Mouse (Mus musculus): ENCODE data around the gene Aatk. TPM values are rescaled to one million over a fixed set of nuclear protein-coding genes. Genes with fewer than 3 reads are reported as not detected.

Gene Aatk
- polyA plus RNA-seq, 1 experiment, result 182 TPM

DNA sequence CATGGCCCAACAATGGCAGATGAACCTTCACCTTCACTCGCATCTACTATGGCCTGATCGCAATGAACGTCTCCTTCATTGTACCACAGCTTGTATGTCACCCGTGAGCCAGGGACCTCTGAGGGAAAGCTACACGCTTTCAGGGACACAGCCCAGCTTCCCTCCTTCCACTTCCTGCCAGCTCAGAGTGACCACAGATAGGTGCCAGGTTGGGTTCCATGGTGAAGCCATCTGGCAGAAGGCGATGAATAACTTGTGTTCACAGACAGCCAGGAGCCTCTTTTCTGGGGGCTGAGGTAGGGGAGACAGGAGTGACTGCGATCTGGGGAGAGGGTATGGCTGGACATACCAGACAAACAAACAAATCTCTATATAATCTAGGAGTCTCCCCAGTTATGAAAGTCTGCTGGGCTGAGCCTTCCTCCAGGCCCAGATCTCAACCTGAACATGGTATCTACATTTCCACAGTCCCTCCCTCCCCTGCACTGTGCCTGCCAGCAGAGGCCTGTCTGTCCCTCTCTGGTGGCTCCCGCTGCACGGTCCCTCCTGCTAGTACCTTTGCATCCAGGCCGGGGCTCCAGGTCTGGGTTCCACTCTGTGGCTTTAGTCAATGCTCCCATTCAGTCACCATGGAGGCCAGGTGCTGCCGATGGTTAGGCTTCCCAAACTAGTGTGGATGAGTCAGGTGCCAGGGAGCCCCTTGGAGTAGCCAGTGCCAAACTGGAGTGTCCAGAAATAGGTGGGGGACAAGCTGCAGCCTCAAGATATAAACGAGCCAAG is 9.2 kb upstream of the Aatk start:
- no peak for DNase-seq (ENCODE audit: extremely low spot score in 1 of 2, low spot score in 1 of 2)

DNA sequence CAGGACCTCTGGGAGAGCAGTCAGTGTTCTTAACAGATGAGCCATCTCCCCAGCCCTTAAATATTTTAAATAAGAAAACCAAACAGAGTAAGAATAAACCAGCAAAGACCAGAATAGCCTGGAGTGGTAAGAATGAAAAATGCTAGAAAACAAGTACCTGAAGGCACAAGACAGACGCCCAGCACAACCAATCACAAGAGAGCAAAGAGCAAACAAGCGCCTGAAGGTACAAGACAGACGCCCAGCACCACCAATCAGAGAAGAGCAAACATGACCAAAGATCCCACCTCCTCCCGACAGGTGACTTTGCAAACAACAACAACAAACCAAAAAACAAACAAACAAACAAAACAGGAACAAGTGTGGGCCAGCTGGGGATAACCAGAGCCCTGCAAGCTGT is 6.9 kb upstream of the Aatk start:
- no peak for DNase-seq (ENCODE audit: extremely low spot score in 1 of 2, low spot score in 1 of 2)

DNA sequence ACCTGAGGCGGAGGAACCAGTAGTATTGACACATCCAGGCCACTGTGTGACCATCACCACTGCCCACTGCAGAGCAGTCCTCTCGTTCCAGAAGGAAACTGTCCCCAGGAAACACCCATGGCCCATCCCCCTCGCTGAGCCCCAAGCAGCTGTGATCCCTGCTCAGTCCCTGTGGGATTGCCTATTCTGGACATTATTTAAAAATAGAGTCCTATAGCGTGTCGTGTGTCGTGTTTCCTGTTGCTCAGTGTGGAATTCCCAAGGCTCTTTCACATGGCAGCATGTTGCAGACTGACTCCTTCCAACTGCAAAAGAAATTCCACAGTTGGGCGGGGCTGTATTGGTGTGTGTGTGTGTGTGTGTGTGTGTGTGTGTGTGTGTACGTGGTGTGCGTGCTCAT is 5.3 kb upstream of the Aatk start:
- no peak for DNase-seq (ENCODE audit: extremely low spot score in 1 of 2, low spot score in 1 of 2)

DNA sequence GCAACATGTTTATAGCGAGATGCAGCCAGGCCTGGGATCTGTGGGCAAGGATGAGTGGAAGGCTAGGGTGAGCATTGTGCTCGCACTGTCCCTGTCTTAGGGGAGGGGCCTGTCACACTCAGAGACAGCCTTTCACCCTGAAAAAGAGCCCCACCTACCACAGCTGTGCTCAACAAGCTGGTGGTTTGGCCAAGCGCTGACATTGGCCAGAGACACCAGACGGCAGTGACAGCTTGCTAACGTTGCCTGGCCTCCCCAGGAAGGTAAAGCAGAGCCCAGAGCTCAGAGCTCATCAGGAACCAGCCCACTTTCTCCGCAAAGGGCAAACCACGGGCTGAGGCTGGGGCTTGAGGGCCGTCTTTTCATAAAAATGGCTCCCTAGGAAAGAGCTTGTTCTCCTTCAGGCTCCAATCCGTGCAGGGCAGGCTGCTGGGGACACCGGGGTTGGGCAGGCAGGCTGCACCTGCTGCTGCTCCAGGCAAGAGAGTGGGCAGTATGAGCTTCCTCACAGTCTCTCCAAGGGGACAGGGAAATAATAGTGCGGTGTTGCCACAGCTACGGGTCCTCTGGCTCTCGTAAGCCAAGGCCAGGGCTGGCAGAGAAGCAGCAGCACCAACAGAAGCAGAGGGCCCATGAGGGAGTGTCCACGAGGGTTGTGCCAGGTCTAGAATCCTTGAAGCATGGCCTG is 4.3 kb upstream of the Aatk start:
- DNase-seq (ENCODE audit: extremely low spot score in 1 of 2, low spot score in 1 of 2), result no peak

DNA sequence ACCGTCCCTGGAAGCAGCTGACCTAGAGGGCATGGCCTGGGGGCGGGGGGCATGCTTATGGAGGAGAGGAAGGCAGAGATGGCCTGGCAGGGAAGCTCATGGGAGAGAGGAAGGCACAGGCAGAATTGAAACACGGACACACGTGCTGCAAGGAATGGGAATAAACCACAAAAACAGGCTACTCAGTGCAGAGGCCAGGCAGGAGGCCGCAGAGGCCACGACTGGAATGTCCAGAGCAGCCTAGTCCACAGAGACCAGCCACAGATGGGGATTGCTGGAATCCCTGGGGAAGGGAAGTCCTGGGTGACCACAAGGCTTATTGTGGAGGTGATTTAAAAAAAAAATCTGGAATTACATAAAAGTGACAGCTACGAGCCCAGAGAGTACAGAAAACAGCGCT is 2.1 kb upstream of the Aatk start:
- DNase-seq (ENCODE audit: extremely low spot score in 1 of 2, low spot score in 1 of 2), result no peak

DNA sequence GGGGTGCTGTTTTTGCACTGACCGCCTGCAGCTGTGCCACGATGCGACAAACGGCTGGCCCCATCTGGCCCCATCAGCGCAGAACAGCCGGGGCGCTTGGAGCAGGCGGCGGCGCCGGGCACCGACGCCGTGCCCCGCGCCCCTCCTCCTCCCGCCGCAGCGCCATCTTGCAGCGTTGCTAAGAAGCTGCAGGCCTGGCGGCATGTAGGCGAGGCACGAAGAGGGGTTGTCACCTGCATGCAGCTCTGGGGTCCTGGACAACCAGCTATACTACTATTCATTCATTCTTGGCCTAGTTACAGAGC is 1.2 kb upstream of the Aatk start:
- peak in 1 of 2 experiments; percentile 73 for DNase-seq (ENCODE audit: extremely low spot score in 1 of 2, low spot score in 1 of 2)

DNA sequence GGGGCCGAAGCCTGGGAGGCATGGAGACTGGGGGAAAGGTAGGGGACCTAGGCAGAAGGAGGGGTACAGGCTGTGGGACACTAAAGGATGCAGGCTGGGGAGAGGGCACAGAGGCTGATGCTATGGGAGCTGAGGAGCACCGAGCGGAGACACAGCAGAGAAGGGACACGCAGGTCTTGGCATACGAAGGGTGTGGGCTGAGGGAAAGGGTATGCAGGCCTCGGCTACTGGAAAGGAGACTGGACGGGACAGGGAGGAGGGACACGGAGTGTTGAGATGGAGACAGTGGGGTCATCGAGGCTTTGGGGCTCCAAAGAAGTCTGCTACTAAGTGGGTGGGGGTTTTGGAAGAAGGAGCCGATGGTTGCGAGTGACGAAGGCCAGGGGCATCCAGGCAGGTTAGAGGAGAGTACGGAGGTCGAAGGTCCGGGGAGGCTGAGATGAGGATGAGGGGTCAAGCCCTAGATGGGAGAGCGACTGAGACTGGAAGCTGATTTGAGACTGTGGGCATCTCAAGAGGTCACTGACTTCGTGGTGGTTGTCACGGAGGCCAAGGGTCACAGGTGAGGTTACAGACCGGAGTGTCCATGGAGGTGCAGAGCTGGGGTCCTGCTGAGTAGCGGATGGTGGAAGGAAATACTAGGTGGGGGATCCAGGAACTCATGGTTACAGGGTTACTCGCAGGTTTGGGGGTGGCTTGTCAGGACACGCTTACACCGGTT is 724 bp upstream of the Aatk start:
- DNase-seq (ENCODE audit: extremely low spot score in 1 of 2, low spot score in 1 of 2), result no peak

DNA sequence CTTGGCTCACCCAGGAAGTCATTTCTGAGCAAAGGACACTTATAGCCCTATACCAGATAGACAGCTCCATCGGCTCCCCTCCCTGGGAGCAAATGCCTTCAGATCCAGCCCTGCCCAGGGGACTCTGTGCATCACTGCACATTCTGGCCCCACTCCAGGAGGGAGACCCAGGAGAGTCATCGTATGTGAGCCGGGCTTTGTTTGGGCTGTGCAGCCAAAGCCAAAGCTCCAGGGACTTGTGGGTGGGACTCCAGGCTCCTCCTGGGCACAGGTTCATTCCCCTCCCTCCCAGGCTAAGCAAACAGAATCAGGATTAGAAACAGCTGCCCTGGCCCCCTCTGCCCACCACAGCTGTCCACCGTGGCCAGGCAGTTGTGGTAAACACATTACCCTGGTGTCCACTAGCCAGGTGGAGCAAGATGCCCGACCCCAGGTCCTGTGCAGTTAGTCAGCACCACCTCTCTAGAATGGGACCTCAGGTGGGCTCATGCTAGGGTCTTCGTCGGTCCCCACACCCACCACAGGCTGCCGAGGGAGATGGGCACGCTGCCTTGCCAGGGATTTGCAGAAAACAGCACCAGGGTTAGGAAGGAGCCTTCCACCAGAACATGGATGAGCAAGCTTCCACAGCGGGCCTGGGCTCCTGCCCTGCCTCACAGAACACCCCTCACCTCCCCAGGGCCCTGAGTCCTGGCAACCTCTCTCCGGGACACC is 971 bp downstream of the Aatk start:
- no peak for DNase-seq (ENCODE audit: extremely low spot score in 1 of 2, low spot score in 1 of 2)

DNA sequence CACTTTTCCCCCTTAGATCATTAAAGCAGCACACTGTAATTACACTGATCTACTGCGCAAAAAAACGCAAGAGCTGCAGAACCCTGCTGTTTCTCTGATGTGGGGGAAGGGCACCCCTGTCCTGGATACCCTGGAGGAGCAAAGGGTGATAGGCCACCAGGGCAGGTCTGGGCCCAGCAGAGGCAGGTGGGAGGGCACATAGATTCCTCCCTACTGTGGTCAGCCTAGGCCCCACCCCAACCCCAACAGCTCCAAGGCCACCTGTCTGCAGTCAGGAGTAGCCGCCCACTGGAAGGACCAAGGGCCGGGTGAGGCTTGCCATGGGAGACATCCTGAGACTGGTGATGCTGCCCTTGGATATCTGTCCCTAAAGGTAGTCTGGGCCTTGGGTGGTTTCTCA is 1.6 kb downstream of the Aatk start:
- no peak for DNase-seq (ENCODE audit: extremely low spot score in 1 of 2, low spot score in 1 of 2)

DNA sequence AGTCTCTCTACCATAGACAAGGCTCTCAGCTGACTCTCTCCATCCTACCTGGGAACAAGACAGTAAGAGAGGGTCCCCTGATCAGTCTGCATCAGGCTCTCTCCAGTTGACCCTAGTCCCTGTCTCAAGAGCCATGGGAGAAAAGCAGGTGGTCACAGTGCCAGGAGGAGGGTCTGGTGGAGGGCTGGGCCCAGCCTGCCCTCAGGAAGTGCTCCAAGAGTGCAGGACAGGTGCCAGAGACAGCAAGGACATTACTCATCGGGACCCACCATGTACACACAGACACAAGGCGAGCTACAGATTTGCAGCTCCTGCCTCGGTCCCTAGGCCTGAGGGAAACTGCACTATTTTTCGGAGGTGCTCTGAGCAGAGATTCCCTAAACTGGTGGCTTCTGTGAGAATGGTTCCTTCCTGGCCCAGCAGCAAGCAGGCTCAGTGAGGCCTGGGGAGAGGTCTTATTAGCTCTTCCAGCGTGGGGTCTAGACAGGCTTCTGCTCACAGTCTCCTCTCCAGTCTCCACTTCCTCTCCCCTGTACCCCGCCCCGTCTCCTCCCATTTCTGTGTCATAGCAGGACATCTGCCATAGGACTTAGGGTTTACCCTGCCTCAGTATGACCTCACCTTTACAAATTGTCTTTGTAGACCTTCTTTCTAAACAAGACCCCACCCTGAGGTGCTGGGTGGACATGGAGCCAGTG is 4.7 kb downstream of the Aatk start:
- no peak for DNase-seq (ENCODE audit: extremely low spot score in 1 of 2, low spot score in 1 of 2)

DNA sequence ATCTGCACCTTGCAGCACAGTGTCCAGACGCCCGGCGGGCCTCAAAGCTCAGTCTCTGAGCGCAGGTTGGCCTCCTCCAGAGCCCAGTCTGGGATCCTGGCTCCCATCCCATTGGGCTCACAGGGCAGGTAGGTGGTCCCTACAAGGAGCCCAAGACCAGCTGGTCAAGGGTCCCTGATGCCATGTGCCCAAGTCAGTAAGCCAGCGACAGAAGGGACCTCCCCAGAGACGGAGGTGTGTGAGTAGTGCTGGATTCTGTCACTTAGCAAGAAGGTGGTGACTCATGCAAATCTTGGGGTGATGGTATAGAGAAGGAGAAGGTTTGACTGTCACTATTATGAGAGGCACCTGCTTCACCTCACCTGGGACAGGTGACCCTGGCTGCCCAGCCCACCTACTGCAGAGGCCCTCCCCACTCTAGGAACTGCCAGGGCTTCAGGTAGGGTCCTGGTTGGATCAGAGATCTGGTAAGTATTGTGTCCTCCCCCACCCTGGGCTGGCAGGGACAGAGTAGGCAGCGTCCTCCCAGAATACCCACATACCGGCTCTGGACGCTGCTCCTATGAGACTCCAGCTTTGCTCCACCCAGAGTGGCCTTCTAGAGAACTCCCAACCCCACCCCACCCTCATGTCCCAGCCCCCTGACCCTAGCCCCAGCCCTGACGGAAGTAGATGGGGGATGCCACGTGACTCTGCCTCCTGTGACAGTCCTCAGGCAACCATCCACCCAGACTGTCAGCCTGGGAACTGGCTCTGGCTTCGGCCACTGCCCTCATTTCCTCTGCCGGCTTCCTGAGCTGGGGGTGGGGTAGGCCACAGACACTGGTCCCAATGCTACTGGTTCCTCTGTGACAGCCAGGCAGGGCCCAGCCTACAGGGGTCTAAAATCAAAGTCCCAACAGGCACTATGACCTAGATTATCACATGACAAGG is 5.5 kb downstream of the Aatk start:
- peak in 1 of 2 experiments; percentile 62 for DNase-seq (ENCODE audit: extremely low spot score in 1 of 2, low spot score in 1 of 2)

DNA sequence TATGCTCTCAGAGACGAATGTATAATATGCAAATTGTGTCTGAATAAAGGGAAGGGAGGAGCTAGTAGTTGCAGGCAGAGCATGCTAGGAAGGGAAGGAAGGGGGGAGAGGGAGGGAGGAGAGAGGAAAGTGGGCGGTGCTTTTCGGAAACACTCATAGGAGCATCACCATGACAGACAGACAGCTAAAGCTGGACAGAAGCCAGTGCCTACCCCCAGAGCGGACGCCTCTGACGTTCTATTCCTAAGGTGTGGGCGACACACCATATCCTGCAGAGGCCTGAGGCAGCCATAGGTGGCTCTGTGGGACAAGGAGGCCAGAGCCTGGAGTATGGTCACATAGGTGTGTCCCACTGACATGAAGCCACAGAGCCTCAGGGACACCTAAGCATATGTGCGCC is 6.5 kb downstream of the Aatk start:
- peak; percentile 69 to 79 for DNase-seq (ENCODE audit: extremely low spot score in 1 of 2, low spot score in 1 of 2)

DNA sequence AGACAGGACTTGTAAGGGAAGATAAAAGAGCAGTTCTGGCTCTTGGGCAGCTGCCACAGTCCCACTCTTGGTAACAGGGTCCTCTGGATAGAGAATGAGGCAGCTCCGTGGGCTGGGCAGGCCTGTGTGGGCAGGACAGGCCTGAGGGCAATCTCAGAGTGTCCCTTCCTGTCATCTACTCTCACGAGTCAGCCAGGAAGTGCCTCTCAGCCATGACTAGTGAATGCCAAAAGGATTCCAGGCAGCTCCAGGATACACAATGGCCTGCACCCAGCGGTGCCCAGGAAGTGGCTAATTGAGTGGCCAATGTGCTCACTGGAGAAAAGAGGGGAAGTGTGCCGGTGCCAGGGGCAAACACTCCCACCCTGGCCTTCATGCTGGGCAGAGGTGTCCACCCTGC is 7.4 kb downstream of the Aatk start:
- no peak for DNase-seq (ENCODE audit: extremely low spot score in 1 of 2, low spot score in 1 of 2)

DNA sequence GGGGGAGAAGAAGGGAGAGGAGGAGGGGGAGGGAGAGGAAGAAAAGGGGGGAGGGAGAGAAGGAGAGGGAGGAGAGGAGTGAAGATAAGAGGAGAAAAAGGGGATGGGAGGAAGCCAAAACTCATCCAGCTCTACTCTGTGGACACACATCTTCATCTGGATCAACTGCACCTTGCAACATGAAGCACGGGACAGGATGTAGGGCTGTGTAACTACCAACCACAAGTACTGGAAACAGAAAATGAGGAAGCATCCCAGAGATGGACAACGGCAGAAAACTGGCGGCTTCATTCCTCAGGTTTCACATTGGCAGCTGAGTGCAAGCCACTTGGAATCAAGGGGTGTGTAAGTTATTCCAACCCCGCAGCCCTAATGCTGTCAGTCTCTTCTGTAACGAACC is 12.2 kb downstream of the Aatk start:
- no peak for DNase-seq (ENCODE audit: extremely low spot score in 1 of 2, low spot score in 1 of 2)

DNA sequence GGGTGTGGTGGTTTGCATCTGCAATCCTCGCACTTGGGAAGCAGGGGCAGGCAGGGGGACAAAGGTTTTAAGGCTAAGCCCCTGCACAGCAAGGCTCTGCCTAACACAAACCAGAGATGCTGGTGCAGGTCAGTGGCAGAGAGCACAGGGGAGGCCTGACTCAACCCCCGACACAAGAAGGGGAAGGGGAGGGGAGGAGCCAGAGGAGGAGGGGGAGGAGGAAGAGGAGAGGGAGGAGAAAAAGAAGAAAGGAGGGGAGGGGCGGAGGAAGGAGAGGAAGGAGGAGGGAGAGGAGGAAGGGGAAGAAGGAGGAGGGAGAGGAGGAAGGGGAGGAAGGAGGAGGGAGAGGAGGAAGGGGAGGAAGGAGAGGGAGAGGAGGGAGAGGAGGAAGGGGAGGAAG is 12.7 kb downstream of the Aatk start:
- no peak for DNase-seq (ENCODE audit: extremely low spot score in 1 of 2, low spot score in 1 of 2)

DNA sequence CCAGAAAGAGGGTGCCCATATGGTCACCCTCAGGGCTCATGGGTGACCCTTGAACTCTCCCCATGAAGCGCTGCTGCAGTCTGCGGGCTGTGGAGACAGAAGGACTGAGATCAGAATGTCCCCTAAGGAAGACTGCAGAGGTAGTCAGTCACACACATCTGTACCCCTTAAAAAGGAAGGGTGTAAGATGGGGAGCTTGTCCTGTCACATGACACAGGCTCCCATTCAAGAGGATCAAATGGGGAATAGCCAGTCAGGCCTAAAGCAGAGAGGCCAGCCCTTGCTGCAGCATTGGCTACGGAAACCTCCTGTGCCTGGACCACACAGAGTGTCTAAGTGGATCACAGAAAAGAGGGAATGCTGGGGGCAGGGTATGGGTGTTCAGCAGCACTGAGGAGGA is 13.5 kb downstream of the Aatk start:
- DNase-seq (ENCODE audit: extremely low spot score in 1 of 2, low spot score in 1 of 2), result no peak

DNA sequence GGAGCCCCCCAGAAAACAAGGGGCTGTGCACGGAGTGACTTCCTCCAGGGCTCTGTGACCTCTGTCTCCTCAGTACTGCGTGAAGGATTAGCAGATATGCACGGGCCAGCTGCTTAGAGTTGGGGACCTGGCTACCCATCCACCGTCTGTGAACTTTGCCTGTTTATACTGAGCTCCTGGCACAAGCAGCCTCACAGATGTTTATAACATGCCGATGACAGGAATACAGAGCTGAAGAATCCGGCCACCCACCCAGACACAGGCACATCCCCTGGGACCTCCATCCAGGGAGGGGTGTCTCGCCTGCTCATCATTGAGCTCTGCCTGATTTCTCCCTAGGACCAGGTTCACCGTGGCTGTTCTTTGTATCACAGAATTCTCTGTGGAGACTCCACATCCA is 14.9 kb downstream of the Aatk start:
- no peak for DNase-seq (ENCODE audit: extremely low spot score in 1 of 2, low spot score in 1 of 2)

DNA sequence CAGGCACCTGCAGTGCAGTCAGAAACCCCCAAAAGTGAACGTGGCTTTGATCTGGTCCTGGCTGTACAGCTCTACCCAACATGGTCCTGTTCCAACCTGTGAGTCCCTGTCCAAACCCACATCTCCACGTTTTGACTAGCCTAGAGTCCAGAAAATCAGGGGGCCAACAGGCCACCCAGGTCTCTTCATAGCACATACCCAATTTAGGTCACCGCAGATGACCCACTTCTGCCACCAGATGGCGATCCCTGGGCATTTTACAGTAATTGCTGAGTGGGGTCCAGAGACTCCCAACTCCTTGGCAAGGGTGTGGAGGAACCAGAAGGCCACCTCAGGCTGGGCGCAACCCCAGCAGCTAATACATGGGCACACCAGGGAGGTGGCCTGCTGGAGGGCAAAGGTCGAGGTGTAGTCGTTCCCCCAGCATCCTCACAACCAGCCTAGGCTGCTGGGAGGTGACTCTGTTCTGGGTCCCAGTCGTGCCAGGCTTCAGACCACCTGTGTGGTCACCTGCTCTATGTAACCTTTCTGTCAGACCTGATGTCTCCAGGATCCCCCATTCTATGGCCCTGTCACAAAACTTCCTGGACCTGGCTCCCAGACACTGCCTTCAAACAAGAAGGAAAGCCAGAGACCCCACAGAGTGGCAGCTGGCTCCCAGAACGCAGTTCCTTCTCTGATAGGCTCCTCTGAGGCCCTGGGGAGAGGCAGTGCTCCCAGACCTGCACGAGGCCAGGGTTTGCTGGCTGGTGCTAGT is 16.6 kb downstream of the Aatk start:
- DNase-seq (ENCODE audit: extremely low spot score in 1 of 2, low spot score in 1 of 2), result no peak

All from frontal cortex, adult 2 months (tissue).